9 mouse cellular contexts compared by ENCODE assay signal in genomic region chr3:100682281-100682680, GRCm38 (mm10). TPM values are rescaled to one million over a fixed set of nuclear protein-coding genes. Genes with fewer than 3 reads are reported as not detected.
DNase-seq lines count a peak whose midpoint lies in the region; ATAC-seq and TF ChIP-seq lines count a peak whose summit lies in the region.
"Had no signal": no experiment of that assay in that cellular context is flagged by ENCODE, and none has a peak within 500 bp of the region (broad histone marks: within the 10 kb centered on the region; RNA-seq: fewer than 3 reads in every experiment).

No protein-coding gene starts in this region.

- no peak for ATAC-seq in lung, postnatal 0 days
- no peak for ATAC-seq in forebrain, embryonic 13.5 days
- no peak for ATAC-seq in limb, embryonic 15.5 days (ENCODE audit: insufficient number of reproducible peaks, low FRiP score, low TSS enrichment, low read depth)
- ATAC-seq in stomach, embryonic 15.5 days (ENCODE audit: insufficient read depth, low FRiP score, low read depth) = no peak
- no peak for ATAC-seq in CD4-positive, CD25-positive, alpha-beta regulatory T cell, adult 4 months
- ATAC-seq: activated CD4-positive, CD25-positive, alpha-beta regulatory T cell, adult 4 months had no signal

- no peak overlapping the region for H3K27ac ChIP-seq in lung, postnatal 0 days (ENCODE audit: low read length)
- H3K27ac ChIP-seq in forebrain, embryonic 13.5 days = no peak overlapping the region
- no peak overlapping the region for H3K27ac ChIP-seq in limb, embryonic 15.5 days
- no peak overlapping the region for H3K27ac ChIP-seq in stomach, embryonic 15.5 days

- H3K27me3 ChIP-seq in lung, postnatal 0 days (replicated peaks; ENCODE audit: insufficient read depth, low read length) = no peaks in the 10 kb centered on the region
- no peaks in the 10 kb centered on the region for H3K27me3 ChIP-seq in forebrain, embryonic 13.5 days
- no peaks in the 10 kb centered on the region for H3K27me3 ChIP-seq in limb, embryonic 15.5 days
- no peaks in the 10 kb centered on the region for H3K27me3 ChIP-seq in stomach, embryonic 15.5 days (replicated peaks)

- peaks cover 11% of the 10 kb centered on the region; the same call in 1 of the 2 replicates for H3K4me1 ChIP-seq in lung, postnatal 0 days (ENCODE audit: insufficient read depth, low read depth, low read length)
- H3K4me1 ChIP-seq in forebrain, embryonic 13.5 days = peaks cover 32% of the 10 kb centered on the region
- peaks cover 25% of the 10 kb centered on the region for H3K4me1 ChIP-seq in limb, embryonic 15.5 days
- H3K4me1 ChIP-seq in stomach, embryonic 15.5 days = peaks cover 8% of the 10 kb centered on the region; the same call in 1 of the 2 replicates

- H3K9ac ChIP-seq in lung, postnatal 0 days (replicated peaks; ENCODE audit: low read depth) = no peak overlapping the region
- H3K9ac ChIP-seq in forebrain, embryonic 13.5 days = no peak overlapping the region
- no peak overlapping the region for H3K9ac ChIP-seq in limb, embryonic 15.5 days
- H3K9ac ChIP-seq in stomach, embryonic 15.5 days = no peak overlapping the region

- H3K4me3 ChIP-seq in lung, postnatal 0 days (ENCODE audit: low read depth, low read length) = peak overlapping the region; percentile 24; the same call in 1 of the 2 replicates
- H3K4me3 ChIP-seq in forebrain, embryonic 13.5 days = peak overlapping the region; percentile 36
- peak overlapping the region; percentile 26 for H3K4me3 ChIP-seq in limb, embryonic 15.5 days
- peak overlapping the region; percentile 33; the same call in 1 of the 2 replicates for H3K4me3 ChIP-seq in stomach, embryonic 15.5 days (replicated peaks)

- no peak for TF ChIP-seq EP300 in lung, postnatal 0 days (IDR thresholded peaks at IDR 0.05)

- TF ChIP-seq CTCF in lung, postnatal 0 days (IDR thresholded peaks at IDR 0.05) = no peak

- peak overlapping the region; percentile 40; the same call in 1 of the 2 replicates for H3K4me2 ChIP-seq in lung, postnatal 0 days (replicated peaks; ENCODE audit: low read depth, low read length)
- H3K4me2 ChIP-seq in forebrain, embryonic 13.5 days = peak overlapping the region; percentile 72
- peak overlapping the region; percentile 49 for H3K4me2 ChIP-seq in limb, embryonic 15.5 days
- peak overlapping the region; percentile 56 for H3K4me2 ChIP-seq in stomach, embryonic 15.5 days

- no peaks in the 10 kb centered on the region for H3K9me3 ChIP-seq in lung, postnatal 0 days (ENCODE audit: low read length)
- no peaks in the 10 kb centered on the region for H3K9me3 ChIP-seq in forebrain, embryonic 13.5 days (replicated peaks)
- H3K9me3 ChIP-seq in limb, embryonic 15.5 days = no peaks in the 10 kb centered on the region
- no peaks in the 10 kb centered on the region for H3K9me3 ChIP-seq in stomach, embryonic 15.5 days

- DNase-seq in lung, postnatal 0 days (ENCODE audit: low spot score) = no peak
- no peak for DNase-seq in lung, postnatal 25 days (ENCODE audit: low spot score)
- DNase-seq in urinary bladder, postnatal 14 days (ENCODE audit: low spot score) = no peak
- DNase-seq in right cerebral cortex, postnatal 36 days (ENCODE audit: low spot score in 2 of 2) = no peak

- WGBS in lung, postnatal 0 days = 29% methylated on average over 4 of the region's 4 CpGs
- WGBS in forebrain, embryonic 13.5 days = 44% methylated on average over 4 of the region's 4 CpGs
- 40% methylated on average over 4 of the region's 4 CpGs for WGBS in limb, embryonic 15.5 days
- WGBS in stomach, embryonic 15.5 days = 27% methylated on average over 4 of the region's 4 CpGs

- H3K36me3 ChIP-seq in lung, postnatal 0 days (ENCODE audit: insufficient read depth, low read length) = no peaks in the 10 kb centered on the region
- no peaks in the 10 kb centered on the region for H3K36me3 ChIP-seq in forebrain, embryonic 13.5 days (ENCODE audit: poor library complexity, severe bottlenecking)
- no peaks in the 10 kb centered on the region for H3K36me3 ChIP-seq in limb, embryonic 15.5 days
- H3K36me3 ChIP-seq in stomach, embryonic 15.5 days = no peaks in the 10 kb centered on the region

RNA-seq across cellular contexts. Expression of gene Man1a2, which starts 3.0 kb away (rescaled TPM):
- polyA plus RNA-seq in lung, postnatal 0 days (2015; fragmentation: Nextera tagmentation; extraction: Ambion mirVana) = 74.3 and 74.4 TPM in 2 replicates
- polyA plus RNA-seq in forebrain, embryonic 13.5 days (2015; fragmentation: Nextera tagmentation; extraction: Ambion mirVana) = 31.0 and 35.4 TPM in 2 replicates
- polyA plus RNA-seq in limb, embryonic 15.5 days (2015; fragmentation: Nextera tagmentation; extraction: Ambion mirVana) = 70.7 and 78.8 TPM in 2 replicates
- 93.1 and 94.8 TPM in 2 replicates for polyA plus RNA-seq in stomach, embryonic 15.5 days (2015; fragmentation: Nextera tagmentation; extraction: Ambion mirVana)
- polyA plus RNA-seq in CD4-positive, CD25-positive, alpha-beta regulatory T cell, adult 4 months (2017; shearing (Covaris generic)) = 10 to 100 TPM; 19.8 to 38.9 TPM
